Mouse (Mus musculus): ENCODE results near the gene Atg5.

Atg5 gene

DNA sequence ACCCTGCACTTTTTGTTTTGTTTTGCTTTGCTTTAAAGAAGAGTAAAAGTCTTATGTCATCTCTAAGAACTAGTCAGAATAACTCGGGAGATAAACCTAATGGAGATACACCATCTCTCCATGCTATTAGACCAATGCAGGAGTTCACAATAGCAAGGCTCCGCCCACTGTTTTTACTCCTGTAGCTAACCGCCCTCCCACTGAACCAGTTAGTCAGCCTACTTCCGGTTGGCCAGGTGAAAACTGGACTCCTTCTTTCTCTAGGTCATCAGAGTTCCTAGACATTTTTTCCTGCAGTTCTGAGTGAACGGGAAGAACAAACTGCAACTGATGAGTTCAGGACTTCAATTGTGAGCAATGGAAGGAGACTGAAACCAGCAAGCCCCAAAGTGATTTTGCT is 122.1 kb downstream of the Atg5 start:
- peak; percentile 86 for DNase-seq (ENCODE audit: low read depth, low spot score)

DNA sequence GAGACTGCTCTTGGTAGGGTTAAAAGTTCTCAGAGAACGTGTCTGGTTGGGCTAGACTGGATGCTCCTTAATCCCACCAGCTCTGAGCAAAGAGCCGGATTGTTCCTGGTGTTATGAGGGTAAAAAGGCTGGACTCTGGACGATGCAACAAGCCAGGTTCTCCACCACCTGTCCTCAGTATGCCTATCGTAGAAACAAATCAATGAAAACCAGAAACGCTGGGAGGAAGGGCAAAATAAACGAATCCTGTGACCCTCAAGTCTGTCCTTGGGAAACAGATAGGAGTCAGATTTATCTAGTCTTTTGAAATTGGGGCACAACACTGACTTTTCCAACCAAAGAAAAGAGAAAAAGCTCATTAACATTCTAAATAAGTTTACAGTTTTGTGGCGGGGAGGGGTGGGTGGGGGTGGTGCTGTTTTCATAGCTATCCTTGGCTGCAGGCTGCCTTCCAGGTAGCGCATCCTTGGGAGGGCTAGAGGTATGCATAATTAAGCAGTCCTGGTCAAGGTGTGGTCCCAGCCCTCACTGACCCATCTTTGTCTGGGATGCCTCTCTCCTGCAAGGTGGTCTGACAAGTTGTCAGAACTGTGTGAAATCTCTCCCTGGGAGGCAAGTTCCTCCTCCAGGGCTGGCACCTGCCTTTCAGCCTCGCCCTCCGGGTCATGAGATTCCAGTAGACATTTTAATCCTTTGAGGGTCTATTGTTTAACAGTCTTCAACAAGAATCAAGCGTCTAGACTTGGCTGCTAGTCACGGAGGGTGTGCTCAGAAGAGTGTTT is 123.5 kb downstream of the Atg5 start:
- peak; percentile 98 for DNase-seq (ENCODE audit: low read depth, low spot score)

DNA sequence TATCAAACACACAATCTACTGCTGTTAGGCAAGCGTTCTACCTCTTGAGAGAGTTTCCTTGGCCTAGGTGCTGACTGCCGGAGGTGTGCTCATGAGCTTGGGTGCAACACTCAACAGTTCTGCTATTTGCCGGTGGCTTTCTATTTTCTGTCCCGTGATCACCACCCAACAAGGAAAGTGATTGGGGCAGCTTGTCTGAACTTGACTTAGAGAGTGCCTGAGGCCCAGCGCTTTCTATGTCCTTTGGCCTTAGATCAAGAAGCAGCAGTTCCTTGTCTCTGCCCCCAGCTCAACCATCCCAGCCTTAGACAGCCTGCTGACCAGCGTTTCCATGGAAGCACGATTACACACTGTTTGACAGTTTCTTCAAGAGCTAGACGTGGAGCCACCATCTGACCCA is 124.7 kb downstream of the Atg5 start:
- peak; percentile 42 for DNase-seq (ENCODE audit: low read depth, low spot score)

DNA sequence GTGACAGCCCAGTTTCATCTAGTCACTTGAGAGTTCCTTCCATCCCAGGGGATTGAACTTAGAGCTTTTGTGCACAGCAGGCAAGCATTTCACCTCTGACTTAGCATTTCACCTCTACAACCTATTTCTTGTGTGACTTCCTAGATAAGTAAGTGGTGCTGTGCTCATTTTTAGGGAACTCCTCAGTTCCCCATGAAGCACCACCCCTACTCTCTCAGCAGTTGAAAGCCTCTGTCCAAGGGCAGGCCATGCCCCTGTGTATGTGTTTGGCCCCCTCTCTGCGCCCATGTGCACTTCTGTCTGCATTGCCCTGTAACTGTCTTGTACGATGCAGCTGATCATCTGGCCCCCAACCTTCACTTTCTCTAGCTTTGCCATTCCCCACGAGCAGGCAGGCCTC is 132.0 kb downstream of the Atg5 start:
- DNase-seq (ENCODE audit: low read depth, low spot score): no peak

DNA sequence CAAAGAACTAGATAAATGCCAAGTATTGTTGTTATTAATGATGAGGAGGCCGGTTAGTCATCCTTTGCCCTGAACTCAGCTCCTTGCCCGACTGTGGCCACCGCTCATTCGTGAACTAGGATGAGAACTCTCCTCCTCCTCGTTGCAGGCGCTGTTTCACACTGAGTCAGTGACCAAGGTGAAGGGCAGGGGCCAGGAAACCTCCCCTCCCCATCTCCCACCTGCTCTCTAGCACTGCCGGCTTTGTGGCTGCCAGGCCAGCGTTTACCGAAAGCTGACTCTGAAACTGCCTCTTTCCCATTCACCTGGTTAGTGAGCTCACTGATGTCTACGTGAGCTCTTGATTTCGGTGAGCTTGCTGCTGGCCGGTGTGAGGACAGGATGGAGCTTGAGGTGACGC is 132.4 kb downstream of the Atg5 start:
- DNase-seq (ENCODE audit: low read depth, low spot score): no peak

DNA sequence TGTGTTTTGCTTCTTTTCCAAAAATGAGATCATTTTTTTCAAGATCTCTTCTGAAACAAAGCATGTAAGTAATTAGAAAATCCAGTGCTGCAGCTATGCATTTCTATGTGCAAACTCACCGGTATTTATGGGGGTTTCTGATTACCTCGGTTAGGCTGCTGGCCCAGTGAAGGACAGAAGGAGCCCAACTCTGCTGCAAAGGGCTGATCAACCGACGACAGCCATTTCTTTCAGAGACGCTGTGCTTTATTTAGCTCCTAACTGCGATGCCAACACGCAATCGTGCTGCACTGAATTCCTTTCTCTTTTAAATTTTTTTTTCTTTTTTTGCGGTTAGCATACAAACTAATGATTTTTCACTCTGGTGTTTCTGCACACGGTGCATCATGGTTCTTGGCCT is 133.4 kb downstream of the Atg5 start:
- DNase-seq (ENCODE audit: low read depth, low spot score): no peak

DNA sequence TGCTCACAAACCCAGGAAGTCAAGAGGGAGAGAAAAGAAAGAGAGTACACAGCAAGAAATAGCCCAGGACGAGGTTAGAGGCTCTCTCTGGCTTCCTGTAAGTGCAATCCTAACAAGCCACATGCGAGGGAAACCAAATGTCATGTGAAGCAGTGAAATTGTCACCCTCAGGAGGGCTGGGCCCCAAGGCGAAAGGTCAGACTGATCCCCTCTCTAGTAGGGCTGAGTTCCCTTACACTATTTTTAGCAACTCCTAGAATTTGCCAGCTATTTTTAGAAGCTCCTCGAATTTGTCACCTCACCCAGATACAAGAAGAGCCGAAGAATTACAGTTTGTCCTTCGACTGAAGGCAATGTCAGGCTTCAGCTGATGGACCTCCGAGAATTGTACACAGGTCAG is 135.3 kb downstream of the Atg5 start:
- no peak for DNase-seq (ENCODE audit: low read depth, low spot score)

DNA sequence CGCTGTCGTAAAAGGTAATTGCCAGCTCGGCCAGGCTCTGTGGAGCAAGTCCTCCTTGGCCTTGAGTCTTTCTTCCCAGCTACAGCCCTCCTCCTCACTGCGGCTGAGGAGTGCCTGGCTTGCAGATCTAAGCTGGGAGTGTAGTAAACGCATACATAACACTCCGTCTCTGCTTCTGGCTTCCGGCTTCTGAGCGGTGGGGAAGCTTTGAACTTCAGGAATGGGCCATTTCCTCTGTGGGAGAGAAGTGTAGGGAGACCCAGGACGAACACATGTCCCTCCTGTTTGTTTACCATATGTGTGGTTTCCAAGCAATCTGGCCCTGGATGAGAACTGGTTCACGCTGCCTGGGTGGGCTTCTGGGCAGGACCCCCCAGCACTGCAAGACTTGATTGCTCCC is 140.9 kb downstream of the Atg5 start:
- DNase-seq (ENCODE audit: low read depth, low spot score): peak; percentile 87

DNA sequence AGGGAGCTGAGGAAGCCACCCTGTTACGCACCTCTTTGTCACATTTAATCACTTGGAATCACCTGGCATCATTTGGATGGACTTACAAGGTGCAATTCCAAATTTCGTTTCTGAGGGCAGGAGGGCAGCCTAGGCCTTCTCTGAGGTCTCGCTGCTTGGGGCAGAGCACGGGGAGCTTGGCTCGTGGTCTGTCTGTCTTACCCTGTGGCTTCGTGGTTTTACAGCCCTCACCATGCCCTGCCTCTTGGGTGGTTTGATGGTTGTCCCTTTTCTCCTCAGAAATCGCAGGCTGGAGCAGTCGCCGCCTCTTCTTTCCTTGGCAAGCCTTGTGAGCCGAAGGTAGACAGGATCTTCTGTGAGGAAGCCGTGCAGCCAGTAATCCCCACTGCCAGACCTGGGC is 141.8 kb downstream of the Atg5 start:
- DNase-seq (ENCODE audit: low read depth, low spot score): no peak

Data from R1 (cell line).